Mouse (Mus musculus) liver, postnatal 0 days (tissue): ENCODE results near the gene Npepps.

Source experiments
- CTCF ChIP-seq: sonication (generic); IDR thresholded peaks from 2 replicates; pipeline ENCODE4 v1.5.1; 2016; ENCODE audit warnings: antibody characterized with exemption, low read depth
- EP300 ChIP-seq: IDR thresholded peaks from 2 replicates; pipeline ENCODE4 v1.6.1; 2016; ENCODE audit warnings: antibody characterized with exemption, low read depth, mild to moderate bottlenecking

GRCm38 (mm10) chr11:97189231-97189630 is 91.2 kb downstream of the Npepps start:
- TF ChIP-seq CTCF (no peak), EP300 (no peak)
